Comparison of ENCODE assay signal across 8 mouse cellular contexts in the genomic region with DNA sequence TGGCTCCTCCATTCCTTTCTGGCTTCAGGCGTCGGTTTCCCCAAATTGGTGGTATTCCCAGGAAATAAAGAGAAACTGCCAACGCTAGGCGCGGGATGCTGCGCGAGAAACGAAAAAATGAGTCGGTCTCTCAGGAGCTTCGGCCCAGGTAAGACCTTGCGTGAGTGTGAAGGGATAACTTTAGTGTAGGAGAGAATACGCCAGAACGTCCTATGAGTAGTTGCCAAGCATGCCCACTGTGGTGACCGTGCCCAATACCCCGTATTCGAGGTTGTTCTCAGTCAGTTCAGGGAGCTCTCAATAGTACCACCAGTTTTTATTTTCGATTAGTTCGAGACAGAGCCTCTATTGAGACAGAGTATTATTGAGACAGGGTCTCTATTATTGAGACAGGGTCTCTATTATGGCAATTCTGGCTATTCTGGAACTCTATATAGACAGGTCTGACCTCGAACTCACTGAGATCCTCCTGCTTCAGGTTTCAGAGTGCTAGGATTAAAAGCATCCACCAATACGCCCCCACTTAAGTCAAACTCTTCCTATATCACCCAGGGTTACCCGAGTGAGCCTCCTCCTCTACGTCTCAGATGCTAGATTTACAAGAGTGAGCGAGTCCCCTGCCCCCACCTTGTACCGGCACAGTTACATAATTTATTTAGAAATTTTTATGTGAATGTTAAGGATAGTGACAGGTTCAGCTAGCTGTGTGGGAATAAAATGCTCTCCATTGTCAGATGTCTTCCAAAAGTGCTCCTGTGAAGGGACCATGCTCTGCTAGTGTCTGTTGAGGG. TPM values are rescaled to one million over a fixed set of nuclear protein-coding genes. Genes with fewer than 3 reads are reported as not detected.
DNase-seq lines count a peak whose midpoint lies in the region; ATAC-seq and TF ChIP-seq lines count a peak whose summit lies in the region.

No protein-coding gene starts in this region.

- TF ChIP-seq EP300 in heart, adult 2 months (IDR thresholded peaks at IDR 0.05; ENCODE audit: insufficient read depth, low read depth, low read length): no peak

- peak overlapping the region; percentile 72 for H3K4me2 ChIP-seq in embryonic facial prominence, embryonic 14.5 days (ENCODE audit: low read depth, low read length)
- H3K4me2 ChIP-seq in limb, embryonic 13.5 days (replicated peaks): peak overlapping the region; percentile 91

- H3K9me3 ChIP-seq in embryonic facial prominence, embryonic 14.5 days (ENCODE audit: control insufficient read depth, low read length): no peaks in the 10 kb centered on the region
- no peaks in the 10 kb centered on the region for H3K9me3 ChIP-seq in limb, embryonic 13.5 days

- WGBS in heart, adult 2 months: 4% methylated on average over 24 of the region's 24 CpGs
- 5% methylated on average over 24 of the region's 24 CpGs for WGBS in embryonic facial prominence, embryonic 14.5 days
- WGBS in limb, embryonic 13.5 days: 6% methylated on average over 24 of the region's 24 CpGs

- no peak for TF ChIP-seq POLR2A in heart, adult 2 months (IDR thresholded peaks at IDR 0.05; ENCODE audit: insufficient read depth, low read depth, low read length)

- H3K4me1 ChIP-seq in heart, adult 2 months (ENCODE audit: control insufficient read depth, insufficient read depth, low read length): peaks cover 2% of the 10 kb centered on the region; the same call in 1 of the 2 replicates
- H3K4me1 ChIP-seq in embryonic facial prominence, embryonic 14.5 days (ENCODE audit: control insufficient read depth, insufficient read depth, low read length): peaks cover 16% of the 10 kb centered on the region
- H3K4me1 ChIP-seq in limb, embryonic 13.5 days: peaks cover 41% of the 10 kb centered on the region

- no peak for DNase-seq in heart, adult 2 months
- DNase-seq in heart, postnatal 36 days: no peak
- DNase-seq in 416B (ENCODE audit: low read depth): peak; percentile 35
- DNase-seq in embryonic facial prominence, embryonic 14.5 days (ENCODE audit: low spot score): no peak
- peak; percentile 11 for DNase-seq in splenic B cell, adult 2 months (ENCODE audit: low read depth, low spot score)
- DNase-seq in cerebellum, postnatal 36 days: no peak
- no peak for DNase-seq in right cerebral cortex, postnatal 14 days

- H3K79me2 ChIP-seq in heart, adult 2 months (replicated peaks; ENCODE audit: control insufficient read depth, insufficient read depth, low read length): no peaks in the 10 kb centered on the region

- intact Hi-C loops in heart, adult 2 months (cut with DNase I): loop anchor here (2.0 to 5.0 kb wide), 4 partner anchors 27 to 214 kb away; a partner anchor contains a TSS
- intact Hi-C loops in heart, postnatal 36 days (cut with DNase I): loop anchor here (1.0 to 5.0 kb wide), 5 partner anchors 28 to 214 kb away; a partner anchor contains a TSS

- peaks cover 2% of the 10 kb centered on the region; the same call in 1 of the 2 replicates for H3K36me3 ChIP-seq in heart, adult 2 months (ENCODE audit: control insufficient read depth, insufficient read depth, low read length)
- peaks cover 44% of the 10 kb centered on the region for H3K36me3 ChIP-seq in embryonic facial prominence, embryonic 14.5 days (ENCODE audit: control insufficient read depth, insufficient read depth, low read length)
- H3K36me3 ChIP-seq in limb, embryonic 13.5 days: peaks cover 47% of the 10 kb centered on the region
- H3K36me3 ChIP-seq in splenic B cell, adult 2 months (ENCODE audit: control insufficient read depth, insufficient read depth, low read length, poor library complexity, severe bottlenecking): peaks cover 8% of the 10 kb centered on the region

- no peaks in the 10 kb centered on the region for H3K27me3 ChIP-seq in heart, adult 2 months (ENCODE audit: control insufficient read depth, insufficient read depth, low read length)
- H3K27me3 ChIP-seq in embryonic facial prominence, embryonic 14.5 days (replicated peaks; ENCODE audit: control insufficient read depth, insufficient read depth, low read length): no peaks in the 10 kb centered on the region
- no peaks in the 10 kb centered on the region for H3K27me3 ChIP-seq in limb, embryonic 13.5 days
- no peaks in the 10 kb centered on the region for H3K27me3 ChIP-seq in splenic B cell, adult 2 months (ENCODE audit: control insufficient read depth, insufficient read depth, low read length, poor library complexity, severe bottlenecking)

- H3K9ac ChIP-seq in heart, adult 2 months (ENCODE audit: low read depth, low read length): peak overlapping the region; percentile 35
- H3K9ac ChIP-seq in embryonic facial prominence, embryonic 14.5 days (ENCODE audit: low read depth, low read length): peak overlapping the region; percentile 93
- peak overlapping the region; percentile 93 for H3K9ac ChIP-seq in limb, embryonic 13.5 days

- no peak for TF ChIP-seq CTCF in heart, adult 2 months (IDR thresholded peaks at IDR 0.05)

- peak overlapping the region; percentile 84 for H3K27ac ChIP-seq in heart, adult 2 months
- H3K27ac ChIP-seq in embryonic facial prominence, embryonic 14.5 days (replicated peaks; ENCODE audit: low read depth, low read length): peak overlapping the region; percentile 86
- peak overlapping the region; percentile 74; the same call in 1 of the 2 replicates for H3K27ac ChIP-seq in limb, embryonic 13.5 days

- H3K4me3 ChIP-seq in heart, adult 2 months: peak overlapping the region; percentile 91
- H3K4me3 ChIP-seq in embryonic facial prominence, embryonic 14.5 days (ENCODE audit: low read depth, low read length): peak overlapping the region; percentile 79
- peak overlapping the region; percentile 93 for H3K4me3 ChIP-seq in limb, embryonic 13.5 days

- ATAC-seq in embryonic facial prominence, embryonic 14.5 days (ENCODE audit: low read depth): 0 out of 2 replicates have a peak, but pooled peaks have one; percentile 19
- peak; percentile 41 for ATAC-seq in limb, embryonic 13.5 days (ENCODE audit: low FRiP score, low read depth)

RNA-seq across cellular contexts. Expression of a gene that starts 0.7 kb away (rescaled TPM):
- 10 to 100 TPM; 51.6 to 52.8 TPM for total RNA-seq in heart, adult 2 months (2021)
- polyA plus RNA-seq in heart, adult 2 months (2012; rRNA removed): 9.4 and 17.3 TPM in 2 replicates
- 10 to 100 TPM; 52.5 to 54.7 TPM for total RNA-seq in heart, postnatal 36 days (2021)
- polyA plus RNA-seq in embryonic facial prominence, embryonic 14.5 days (2014; fragmentation: Nextera tagmentation; extraction: Ambion mirVana): 169 and 188 TPM in 2 replicates
- 193 and 195 TPM in 2 replicates for polyA plus RNA-seq in limb, embryonic 13.5 days (2015; fragmentation: Nextera tagmentation; extraction: Ambion mirVana)

RNA-seq across cellular contexts. Expression of a gene that starts 27.6 kb away (rescaled TPM):
- total RNA-seq in heart, adult 2 months (2021): 10 to 100 TPM; 24.2 to 24.3 TPM
- 27.5 and 47.0 TPM in 2 replicates for polyA plus RNA-seq in heart, adult 2 months (2012; rRNA removed)
- total RNA-seq in heart, postnatal 36 days (2021): 10 to 100 TPM; 19.8 to 26.0 TPM
- 99.2 and 102 TPM in 2 replicates for polyA plus RNA-seq in embryonic facial prominence, embryonic 14.5 days (2014; fragmentation: Nextera tagmentation; extraction: Ambion mirVana)
- polyA plus RNA-seq in limb, embryonic 13.5 days (2015; fragmentation: Nextera tagmentation; extraction: Ambion mirVana): 91.8 and 99.0 TPM in 2 replicates

RNA-seq across cellular contexts. Expression of a gene that starts 50.3 kb away (rescaled TPM):
- 10 to 100 TPM; 59.3 to 62.0 TPM for total RNA-seq in heart, adult 2 months (2021)
- polyA plus RNA-seq in heart, adult 2 months (2012; rRNA removed): 15.6 and 32.9 TPM in 2 replicates
- 10 to 100 TPM; 64.1 to 65.2 TPM for total RNA-seq in heart, postnatal 36 days (2021)
- 93.6 and 102 TPM in 2 replicates for polyA plus RNA-seq in embryonic facial prominence, embryonic 14.5 days (2014; fragmentation: Nextera tagmentation; extraction: Ambion mirVana)
- 75.2 and 77.2 TPM in 2 replicates for polyA plus RNA-seq in limb, embryonic 13.5 days (2015; fragmentation: Nextera tagmentation; extraction: Ambion mirVana)

Comparison
In these comparisons a context has a peak if more than half of its experiments do, and no peak if none do; other contexts are left out.
1. DNase-seq: peak in 416B (single experiment) and splenic B cell, adult 2 months (single experiment); none in heart, adult 2 months (0 of 2), heart, postnatal 36 days (0 of 2), embryonic facial prominence, embryonic 14.5 days (single experiment), cerebellum, postnatal 36 days (0 of 2) and right cerebral cortex, postnatal 14 days (single experiment).
2. H3K9ac ChIP-seq: peak in every context shown above with its lines; median percentile 93 in embryonic facial prominence, embryonic 14.5 days; 93 in limb, embryonic 13.5 days; 35 in heart, adult 2 months.
3. Peak in every context shown above with its lines, with median percentiles within 50 percentile points of each other: H3K27ac ChIP-seq and H3K4me3 ChIP-seq.